Mouse (Mus musculus) E14TG2a.4 (cell line): ENCODE data around the gene Pdik1l.
"Not testable (repeated sequence)": the region's sequence is repeated elsewhere in the genome, so short reads cannot be mapped to it uniquely, and the experiment has no call there.

ENCODE experiments used
- CTCF ChIP-seq: conservative IDR thresholded peaks from 2 replicates; pipeline ENCODE4 v1.5.1; 2014; ENCODE audit warnings: low read length
- NANOG ChIP-seq: IDR thresholded peaks from 2 replicates; pipeline ENCODE4 v1.6.1; 2014; ENCODE audit warnings: borderline replicate concordance, low read length, mixed read lengths
- POU5F1 ChIP-seq: IDR thresholded peaks from 2 replicates; pipeline ENCODE4 v1.6.1; 2014; ENCODE audit warnings: low read length, borderline replicate concordance

DNA sequence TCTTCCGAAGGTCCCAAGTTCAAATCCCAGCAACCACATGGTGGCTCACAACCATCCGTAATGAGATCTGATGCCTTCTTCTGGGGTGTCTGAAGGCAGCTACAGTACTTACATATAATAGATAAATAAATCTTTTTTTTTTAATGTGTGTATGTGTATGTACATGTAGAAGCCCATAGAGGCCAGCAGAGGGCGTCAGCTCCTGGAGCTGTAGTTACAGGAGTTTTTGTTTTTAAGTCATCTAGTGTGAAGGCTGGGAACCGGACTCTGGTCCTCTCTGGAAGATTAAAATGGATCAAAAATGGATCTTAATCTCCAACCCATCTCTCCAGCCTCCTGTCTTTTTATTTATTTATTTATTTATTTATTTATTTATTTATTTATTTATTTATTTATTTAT is 8.4 kb upstream of the Pdik1l start:
- not testable (repeated sequence) for TF ChIP-seq CTCF, POU5F1, NANOG
